Mouse (Mus musculus) liver, embryonic 16.5 days (tissue): Measurements from ENCODE around the gene Isyna1. TPM values are rescaled to one million over a fixed set of nuclear protein-coding genes. Genes with fewer than 3 reads are reported as not detected.

Source experiments
- ATAC-seq: fragments of 200-750 bp; cut with Nextera tagmentation; 2 replicates; pipeline ENCODE4 v1.8.0; 2017; ENCODE audit warnings: low read depth, mild to moderate bottlenecking, moderate number of reproducible peaks, moderate library complexity
- H3K27ac ChIP-seq: fragments of 300-500 bp; sonication (generic); 2 replicates; pipeline ENCODE4 v1.5.1; 2014; ENCODE audit warnings: mild to moderate bottlenecking, low read length
- H3K27me3 ChIP-seq: fragments of 300-500 bp; sonication (generic); 2 replicates; pipeline ENCODE4 v1.6.1; 2014; ENCODE audit warnings: low read depth, low read length, mixed read lengths; ENCODE audit not compliant: control insufficient read depth, insufficient read depth
- H3K36me3 ChIP-seq: fragments of 300-500 bp; sonication (generic); 2 replicates; pipeline ENCODE4 v1.6.1; 2014; ENCODE audit warnings: mild to moderate bottlenecking; ENCODE audit not compliant: control insufficient read depth, insufficient read depth
- H3K4me1 ChIP-seq: fragments of 300-500 bp; sonication (generic); 2 replicates; pipeline ENCODE4 v1.6.1; 2014; ENCODE audit warnings: low read depth, low read length, mixed read lengths; ENCODE audit not compliant: control insufficient read depth
- H3K4me2 ChIP-seq: fragments of 300-500 bp; sonication (generic); 2 replicates; pipeline ENCODE4 v1.6.1; 2014; ENCODE audit warnings: low read depth, low read length, mixed read lengths
- H3K4me3 ChIP-seq: fragments of 300-500 bp; sonication (generic); 2 replicates; pipeline ENCODE4 v1.5.1; 2014; ENCODE audit warnings: low read depth, mild to moderate bottlenecking, low read length
- H3K9ac ChIP-seq: fragments of 300-500 bp; sonication (generic); 2 replicates; pipeline ENCODE4 v1.6.1; 2014; ENCODE audit warnings: low read depth, low read length
- H3K9me3 ChIP-seq: fragments of 300-500 bp; sonication (generic); replicated peaks from 2 replicates; pipeline ENCODE4 v1.6.1; 2016; ENCODE audit warnings: low read length; ENCODE audit not compliant: control insufficient read depth
- WGBS: fragments of 180-500 bp; shearing (Covaris S2); extraction: QIAGEN DNeasy Blood & Tissue Kit; methylation state at CpG from one replicate; pipeline ENCODE4 v1.1.7; 2014; ENCODE audit not compliant: insufficient replicate concordance; 5-methylcytosine and 5-hydroxymethylcytosine counted together
- polyA plus RNA-seq: library from polyadenylated mRNA; unstranded; fragments of >200 nt; fragmentation: Nextera tagmentation; extraction: Ambion mirVana; gene quantifications from 2 replicates; pipeline ENCODE4 v1.2.1, GENCODE M21; 2015

Gene Isyna1
- polyA plus RNA-seq, 1 experiment from 2014 or later, result 35.0 TPM

DNA sequence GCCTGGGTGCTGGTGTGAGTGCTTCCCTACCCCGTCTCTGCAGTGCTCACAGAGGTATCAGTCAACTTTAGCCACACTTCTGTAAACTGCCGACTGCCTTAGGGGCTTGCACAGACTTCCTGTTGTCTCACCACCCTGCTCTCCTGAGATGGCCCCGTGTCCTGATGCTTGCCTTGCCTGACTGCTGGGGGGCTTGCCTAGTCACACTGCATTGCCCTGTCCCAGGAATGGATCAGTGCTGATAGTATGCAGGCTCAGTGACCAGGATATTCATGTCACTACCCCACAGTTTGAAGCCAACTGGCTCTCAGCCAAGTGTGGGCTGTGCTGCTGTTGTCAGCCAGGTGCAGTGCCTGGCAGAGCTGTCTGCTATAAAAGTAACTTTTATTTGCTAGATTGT is 28.6 kb upstream of the Isyna1 start:
- Histone ChIP-seq H3K27me3 (no peaks in the 10 kb centered on the region), H3K27ac (no peak overlapping the region), H3K36me3 (no peaks in the 10 kb centered on the region), H3K4me2 (no peak overlapping the region), H3K4me3 (no peak overlapping the region), H3K9me3 (no peaks in the 10 kb centered on the region), H3K9ac (no peak overlapping the region), H3K4me1 (peaks cover 58% of the 10 kb centered on the region)
- 13% methylated on average over 3 of the region's 3 CpGs for WGBS
- ATAC-seq, result no peak

DNA sequence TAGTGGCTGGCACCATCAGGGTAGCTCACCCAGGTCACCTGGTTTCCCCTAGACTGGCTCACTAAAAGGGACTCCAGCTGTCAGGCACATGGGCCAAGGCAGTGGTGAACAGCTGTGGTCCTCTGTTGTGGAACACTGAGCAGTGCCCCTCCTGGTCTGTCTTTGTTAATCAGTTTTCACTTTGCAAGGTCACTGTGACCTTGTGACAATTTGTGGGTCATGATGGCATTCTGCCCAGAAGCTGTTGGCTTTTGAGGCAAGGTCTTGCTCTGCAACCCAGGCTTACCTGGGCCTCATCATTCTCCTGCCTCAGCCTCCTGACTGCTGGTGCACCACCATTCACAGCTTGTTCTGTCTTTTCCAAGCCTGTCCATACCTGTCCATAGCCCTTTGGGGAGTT is 23.8 kb upstream of the Isyna1 start:
- H3K4me2 ChIP-seq, result no peak overlapping the region
- H3K36me3 ChIP-seq, result peaks cover 3% of the 10 kb centered on the region; the same call in 1 of the 2 replicates
- H3K27me3 ChIP-seq, result no peaks in the 10 kb centered on the region
- 0 out of 2 replicates have a peak, but pooled peaks have one; percentile 30 for ATAC-seq
- H3K9ac ChIP-seq, result no peak overlapping the region
- peaks cover 19% of the 10 kb centered on the region for H3K4me1 ChIP-seq
- no peaks in the 10 kb centered on the region for H3K9me3 ChIP-seq
- no peak overlapping the region for H3K27ac ChIP-seq
- H3K4me3 ChIP-seq, result no peak overlapping the region

DNA sequence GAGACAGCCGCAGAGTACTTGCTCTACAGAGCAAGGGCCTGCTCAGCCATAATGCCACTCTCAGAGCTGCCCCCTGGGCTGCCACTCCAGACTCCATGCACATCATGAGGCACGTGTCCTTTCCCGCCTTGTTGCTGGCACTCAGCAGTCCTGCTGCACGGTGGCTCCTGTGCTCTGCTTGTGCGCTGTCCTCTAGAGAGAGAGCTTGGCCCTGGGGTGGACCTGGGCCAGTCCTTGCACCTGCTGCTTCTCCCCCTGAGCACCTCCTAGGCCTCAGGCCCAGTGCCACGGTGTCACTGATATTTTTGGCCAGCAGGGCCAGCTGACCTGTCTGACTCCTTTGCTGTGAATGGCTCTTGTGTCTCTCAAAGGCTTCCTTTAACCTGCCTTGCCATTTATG is 23.2 kb upstream of the Isyna1 start:
- H3K4me2 ChIP-seq, result no peak overlapping the region
- ATAC-seq, result no peak
- no peak overlapping the region for H3K4me3 ChIP-seq
- no peak overlapping the region for H3K27ac ChIP-seq
- WGBS, result 78% methylated on average over 6 of the region's 6 CpGs
- H3K27me3 ChIP-seq, result no peaks in the 10 kb centered on the region
- H3K9me3 ChIP-seq, result no peaks in the 10 kb centered on the region
- peaks cover 13% of the 10 kb centered on the region for H3K4me1 ChIP-seq
- peaks cover 3% of the 10 kb centered on the region; the same call in 1 of the 2 replicates for H3K36me3 ChIP-seq
- H3K9ac ChIP-seq, result no peak overlapping the region

DNA sequence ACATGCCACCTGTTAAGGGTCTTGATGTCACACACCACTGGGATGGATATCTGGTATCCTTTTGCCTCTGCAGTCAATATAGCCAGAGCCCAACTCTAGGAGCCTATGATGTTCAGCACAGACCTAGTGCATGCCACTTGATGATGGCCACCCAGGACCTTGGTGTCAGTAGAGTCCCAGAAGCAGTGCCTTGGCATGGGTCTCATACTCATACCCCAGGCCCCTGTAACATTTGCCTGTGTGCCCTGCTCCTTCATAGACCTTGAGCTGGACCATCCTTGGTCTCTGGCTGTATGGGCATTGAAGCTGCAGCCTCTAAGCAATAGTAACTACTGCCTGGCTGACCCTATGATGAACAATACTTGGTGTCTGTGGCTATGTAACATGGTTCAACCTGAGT is 19.9 kb upstream of the Isyna1 start:
- no peak overlapping the region for H3K4me2 ChIP-seq
- no peak for ATAC-seq

DNA sequence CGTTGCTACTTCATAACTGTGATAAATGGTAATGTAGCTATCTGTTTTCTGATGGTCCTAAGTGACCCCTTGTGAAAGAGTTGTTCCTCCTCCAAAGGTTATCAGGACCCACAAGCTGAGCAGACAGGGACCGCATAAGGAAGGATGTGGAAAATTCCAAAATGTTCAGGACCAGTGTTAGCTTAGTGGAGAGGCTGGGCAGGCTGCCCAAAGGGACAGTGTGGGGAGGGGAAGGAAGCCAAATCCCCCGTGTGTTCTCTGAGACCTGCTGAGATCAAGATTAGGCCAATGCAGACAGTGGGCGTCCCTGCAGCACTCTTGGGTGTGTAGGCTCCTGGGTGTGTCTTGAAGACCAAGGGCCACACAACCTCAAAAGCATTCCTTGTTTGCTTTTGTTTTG is 19.3 kb upstream of the Isyna1 start:
- no peak overlapping the region for H3K9ac ChIP-seq
- WGBS, result 43% methylated on average over 4 of the region's 4 CpGs
- no peak overlapping the region for H3K27ac ChIP-seq
- no peak overlapping the region for H3K4me2 ChIP-seq
- ATAC-seq, result no peak
- no peaks in the 10 kb centered on the region for H3K27me3 ChIP-seq
- H3K4me1 ChIP-seq, result peaks cover 13% of the 10 kb centered on the region
- H3K4me3 ChIP-seq, result no peak overlapping the region
- no peaks in the 10 kb centered on the region for H3K9me3 ChIP-seq
- peaks cover 9% of the 10 kb centered on the region for H3K36me3 ChIP-seq

More for the DNA sequence above, 19.9 kb upstream of the Isyna1 start:
- Histone ChIP-seq H3K36me3 (peaks cover 8% of the 10 kb centered on the region), H3K9ac (no peak overlapping the region), H3K27me3 (no peaks in the 10 kb centered on the region), H3K4me1 (peaks cover 13% of the 10 kb centered on the region), H3K27ac (no peak overlapping the region), H3K4me3 (no peak overlapping the region), H3K9me3 (no peaks in the 10 kb centered on the region)

DNA sequence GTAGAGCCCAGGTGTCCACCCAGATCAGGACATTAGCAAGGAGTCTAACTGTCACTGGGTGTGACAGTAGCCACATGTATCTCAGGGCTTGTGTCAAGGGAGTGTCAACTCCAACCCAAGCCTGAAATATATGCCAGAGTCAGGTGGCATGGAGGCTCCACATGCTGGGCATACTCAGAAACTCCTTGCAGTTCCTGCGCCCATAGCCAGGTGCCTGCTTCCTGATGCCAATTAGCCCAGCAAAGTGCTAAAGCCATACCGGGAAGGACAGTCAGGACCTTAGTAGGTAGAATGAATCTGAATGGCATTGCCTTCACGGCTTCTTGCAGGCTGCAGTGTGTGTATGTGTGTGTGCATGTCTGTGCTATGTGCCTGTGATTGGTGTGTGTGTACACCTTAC is 17.0 kb upstream of the Isyna1 start:
- Histone ChIP-seq H3K36me3 (peaks cover 23% of the 10 kb centered on the region), H3K9me3 (no peaks in the 10 kb centered on the region), H3K4me2 (no peak overlapping the region), H3K4me1 (peaks cover 6% of the 10 kb centered on the region), H3K27ac (no peak overlapping the region), H3K4me3 (no peak overlapping the region), H3K27me3 (no peaks in the 10 kb centered on the region), H3K9ac (no peak overlapping the region)
- WGBS, result 85% methylated on average over 3 of the region's 3 CpGs
- no peak for ATAC-seq

DNA sequence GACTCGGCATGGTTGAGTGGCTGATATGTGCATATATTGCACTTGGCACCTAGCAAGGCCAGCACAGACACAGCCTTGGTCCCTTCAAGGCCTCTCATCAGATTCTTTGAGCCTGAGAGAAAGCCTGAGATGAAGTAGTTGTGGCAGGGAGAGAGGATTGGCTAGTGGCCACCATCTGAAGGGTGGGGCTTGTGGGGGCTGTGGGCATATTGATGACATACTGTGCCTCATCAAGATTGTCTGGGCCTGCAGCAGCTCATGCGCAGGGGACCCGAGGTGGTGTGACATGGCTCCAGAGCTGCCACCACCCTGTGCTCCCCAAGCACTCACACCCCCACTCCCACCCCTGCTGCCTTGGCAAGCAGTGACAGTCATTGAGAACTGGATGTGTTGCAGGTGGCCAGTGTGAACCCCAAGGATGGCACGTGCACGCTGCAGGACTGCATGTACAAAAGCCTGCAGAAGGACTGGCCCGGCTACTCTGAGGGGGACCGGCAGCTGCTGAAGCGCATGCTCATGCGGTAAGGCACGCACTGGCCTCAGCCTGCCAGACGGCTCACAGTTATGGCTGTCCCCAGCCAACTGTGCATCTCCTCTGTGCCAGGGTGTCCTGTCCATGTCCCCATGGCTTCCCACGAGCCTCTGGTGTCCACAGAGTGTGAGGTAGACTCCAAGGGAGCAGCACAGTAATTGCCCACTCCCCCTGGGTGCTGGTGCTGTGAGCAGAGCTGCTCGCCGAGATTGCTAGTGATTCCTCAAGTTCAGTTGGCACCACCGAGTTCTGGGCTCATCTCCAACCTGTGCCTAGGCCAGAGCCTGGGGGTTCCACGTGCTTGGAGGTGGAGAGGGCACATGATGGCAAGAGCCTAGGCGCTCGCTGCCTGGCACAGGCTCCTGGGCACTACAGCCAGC is 10.4 kb upstream of the Isyna1 start:
- H3K27ac ChIP-seq, result no peak overlapping the region
- H3K9me3 ChIP-seq, result no peaks in the 10 kb centered on the region
- H3K4me1 ChIP-seq, result no peaks in the 10 kb centered on the region
- H3K9ac ChIP-seq, result no peak overlapping the region
- no peak overlapping the region for H3K4me3 ChIP-seq
- no peak overlapping the region for H3K4me2 ChIP-seq
- peaks cover 36% of the 10 kb centered on the region for H3K36me3 ChIP-seq
- no peaks in the 10 kb centered on the region for H3K27me3 ChIP-seq
- WGBS, result 84% methylated on average over 18 of the region's 18 CpGs
- no peak for ATAC-seq

DNA sequence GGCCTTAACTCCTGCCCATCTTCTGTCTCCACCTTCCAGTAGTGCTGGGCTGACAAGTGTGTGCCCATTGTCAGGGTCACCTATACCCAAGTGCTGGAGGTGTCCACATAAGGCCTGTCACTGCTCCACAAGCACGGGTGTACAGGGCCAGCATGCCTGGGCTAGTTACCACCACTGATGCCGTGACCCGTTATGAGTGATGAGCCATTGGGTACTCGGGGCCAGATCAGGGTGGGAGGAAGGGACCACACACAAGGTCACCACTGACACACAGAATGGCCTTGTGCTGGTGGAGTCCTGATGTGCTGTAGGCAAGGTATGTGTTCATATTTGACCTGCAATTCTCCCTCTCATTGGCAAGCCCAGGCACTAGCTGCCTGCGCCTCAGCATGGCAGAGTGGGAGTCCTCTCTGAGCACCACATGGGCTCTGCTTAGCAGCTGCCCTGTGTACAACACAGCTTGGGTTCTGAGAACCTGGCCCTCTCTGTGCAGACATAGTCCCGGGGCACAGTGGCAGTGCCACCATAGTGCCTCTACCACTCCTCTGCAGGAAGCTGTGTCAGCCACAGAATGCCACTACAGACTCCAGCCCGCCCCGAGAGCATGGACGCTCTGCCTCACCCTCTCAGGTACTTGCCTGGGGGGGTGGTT is 9.4 kb upstream of the Isyna1 start:
- no peaks in the 10 kb centered on the region for H3K4me1 ChIP-seq
- H3K9ac ChIP-seq, result no peak overlapping the region
- H3K4me3 ChIP-seq, result no peak overlapping the region
- H3K9me3 ChIP-seq, result no peaks in the 10 kb centered on the region
- H3K36me3 ChIP-seq, result peaks cover 30% of the 10 kb centered on the region
- ATAC-seq, result no peak
- 84% methylated on average over 9 of the region's 9 CpGs for WGBS
- H3K27me3 ChIP-seq, result no peaks in the 10 kb centered on the region
- H3K27ac ChIP-seq, result no peak overlapping the region
- H3K4me2 ChIP-seq, result no peak overlapping the region

DNA sequence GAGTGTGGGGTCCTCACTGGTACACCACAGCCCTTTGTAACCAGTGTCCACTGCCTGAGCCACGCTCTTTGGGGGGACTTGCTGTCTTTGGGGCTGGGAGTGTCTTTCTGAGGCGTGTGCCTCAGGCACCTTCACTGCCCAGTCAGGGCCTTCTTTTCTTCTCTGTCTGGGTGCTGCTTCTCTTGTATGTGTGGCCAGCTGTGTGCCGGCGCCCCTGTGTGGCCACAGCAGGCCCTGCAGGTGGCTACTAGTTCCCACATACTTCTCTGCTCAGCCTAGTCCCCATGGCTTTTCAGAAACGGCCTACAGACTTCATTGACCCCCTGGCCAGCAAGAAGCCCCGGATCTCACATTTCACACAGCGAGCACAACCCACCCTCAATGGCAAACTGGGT is 8.9 kb upstream of the Isyna1 start:
- Histone ChIP-seq H3K4me3 (no peak overlapping the region), H3K9ac (no peak overlapping the region), H3K27ac (no peak overlapping the region), H3K4me2 (no peak overlapping the region), H3K9me3 (no peaks in the 10 kb centered on the region), H3K27me3 (no peaks in the 10 kb centered on the region), H3K4me1 (no peaks in the 10 kb centered on the region), H3K36me3 (peaks cover 29% of the 10 kb centered on the region)
- 35% methylated on average over 7 of the region's 7 CpGs for WGBS
- ATAC-seq, result no peak
